Mouse (Mus musculus): ENCODE data around the gene Frmd5. TPM values are rescaled to one million over a fixed set of nuclear protein-coding genes. Genes with fewer than 3 reads are reported as not detected.

The Frmd5 gene
- polyA plus RNA-seq, 1 experiment from 2014 or later = 0.42 TPM

DNA sequence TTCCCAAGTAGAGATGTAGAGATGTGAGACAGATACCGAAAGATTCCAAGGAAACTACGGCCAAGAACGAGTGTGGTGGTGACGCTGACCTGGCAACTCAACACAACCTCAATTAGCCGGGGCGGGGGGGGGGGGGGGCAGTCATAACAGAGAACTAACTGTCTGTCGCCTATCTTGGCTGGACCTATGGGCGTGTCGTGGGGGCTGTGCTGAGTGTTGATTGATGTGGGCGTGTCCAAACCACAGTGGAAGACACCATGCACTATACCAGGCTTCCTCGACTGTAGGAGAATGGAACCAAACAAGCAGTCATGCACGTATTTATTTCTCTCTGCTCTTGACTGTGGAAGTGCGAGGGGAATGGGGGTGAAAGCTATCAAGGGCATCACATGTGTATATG is 19.1 kb downstream of the Frmd5 start:
- Histone ChIP-seq H3K9me3 (replicated peaks; ENCODE audit: low read length) (no peaks in the 10 kb centered on the region), H3K27ac (no peak overlapping the region), H3K4me1 (replicated peaks; ENCODE audit: insufficient read depth, low read length) (no peaks in the 10 kb centered on the region), H3K4me2 (ENCODE audit: low read length) (no peak overlapping the region), H3K27me3 (ENCODE audit: insufficient read depth, low read length) (no peaks in the 10 kb centered on the region), H3K9ac (ENCODE audit: low read depth, low read length) (no peak overlapping the region), H3K36me3 (ENCODE audit: insufficient read depth, low read length) (no peaks in the 10 kb centered on the region), H3K4me3 (replicated peaks; ENCODE audit: low read depth, low read length) (no peak overlapping the region)
- ATAC-seq (replicated peaks; ENCODE audit: low FRiP score, low read depth) (no peak), DNase-seq (ENCODE audit: low spot score) (peak; percentile 8)
- no peak for TF ChIP-seq CTCF (IDR thresholded peaks at IDR 0.05; ENCODE audit: low read depth)
- WGBS = 53% methylated on average over 13 of the region's 13 CpGs

DNA sequence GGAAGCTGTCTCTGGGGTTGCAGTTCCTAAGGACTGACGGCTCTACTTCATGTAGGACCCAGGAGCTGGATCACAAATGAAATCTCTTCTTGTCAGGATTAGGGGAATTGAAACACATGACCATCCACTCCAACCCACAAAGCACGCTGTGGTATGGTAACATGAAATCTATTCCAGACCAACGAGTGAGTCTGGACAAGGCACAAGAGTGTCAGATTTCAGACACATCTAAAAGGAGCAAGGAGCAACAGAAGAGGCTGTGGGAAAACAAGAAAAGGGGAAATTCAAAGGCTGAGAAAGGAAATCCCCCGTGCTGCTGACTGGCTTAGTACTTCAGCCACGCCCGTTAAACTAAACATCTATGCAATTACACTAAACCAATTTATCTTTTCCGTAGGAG is 19.6 kb downstream of the Frmd5 start:
- ATAC-seq (replicated peaks; ENCODE audit: low FRiP score, low read depth) = no peak
- no peak overlapping the region for H3K27ac ChIP-seq
- DNase-seq (ENCODE audit: low spot score) = peak; percentile 13

DNA sequence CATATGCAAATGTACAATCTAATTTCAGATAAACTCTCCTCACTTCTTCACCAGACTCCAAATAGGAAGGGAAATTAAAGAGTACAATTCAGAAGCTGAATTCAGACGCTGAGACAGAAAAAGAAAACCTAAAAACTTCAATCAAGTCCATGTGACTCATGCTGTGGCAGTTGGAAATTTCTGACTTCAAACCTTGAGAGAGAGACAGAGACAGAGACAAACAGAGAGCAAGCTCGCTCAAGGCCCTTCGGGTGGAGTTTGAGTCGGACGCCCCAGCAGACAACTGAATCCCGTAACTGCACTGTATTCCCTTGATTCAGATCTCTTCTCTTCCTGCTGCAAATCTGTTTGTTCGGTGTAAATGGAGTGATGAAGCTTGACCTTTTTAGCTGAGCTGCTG is 30.7 kb downstream of the Frmd5 start:
- no peak overlapping the region for H3K9ac ChIP-seq (ENCODE audit: low read depth, low read length)
- H3K4me1 ChIP-seq (replicated peaks; ENCODE audit: insufficient read depth, low read length) = no peaks in the 10 kb centered on the region
- H3K36me3 ChIP-seq (ENCODE audit: insufficient read depth, low read length) = no peaks in the 10 kb centered on the region
- no peak for ATAC-seq (replicated peaks; ENCODE audit: low FRiP score, low read depth)
- TF ChIP-seq CTCF (IDR thresholded peaks at IDR 0.05; ENCODE audit: low read depth) = no peak
- H3K27ac ChIP-seq = no peak overlapping the region
- no peaks in the 10 kb centered on the region for H3K27me3 ChIP-seq (ENCODE audit: insufficient read depth, low read length)
- no peaks in the 10 kb centered on the region for H3K9me3 ChIP-seq (replicated peaks; ENCODE audit: low read length)
- 75% methylated on average over 7 of the region's 7 CpGs for WGBS
- H3K4me2 ChIP-seq (ENCODE audit: low read length) = no peak overlapping the region
- DNase-seq (ENCODE audit: low spot score) = no peak
- no peak overlapping the region for H3K4me3 ChIP-seq (replicated peaks; ENCODE audit: low read depth, low read length)

More for the DNA sequence above, 19.6 kb downstream of the Frmd5 start:
- H3K4me1 ChIP-seq (replicated peaks; ENCODE audit: insufficient read depth, low read length) = no peaks in the 10 kb centered on the region
- H3K9ac ChIP-seq (ENCODE audit: low read depth, low read length) = no peak overlapping the region
- H3K4me2 ChIP-seq (ENCODE audit: low read length) = no peak overlapping the region
- H3K36me3 ChIP-seq (ENCODE audit: insufficient read depth, low read length) = no peaks in the 10 kb centered on the region
- no peaks in the 10 kb centered on the region for H3K9me3 ChIP-seq (replicated peaks; ENCODE audit: low read length)
- no peak for TF ChIP-seq CTCF (IDR thresholded peaks at IDR 0.05; ENCODE audit: low read depth)
- 19% methylated on average over 7 of the region's 7 CpGs for WGBS
- no peaks in the 10 kb centered on the region for H3K27me3 ChIP-seq (ENCODE audit: insufficient read depth, low read length)
- H3K4me3 ChIP-seq (replicated peaks; ENCODE audit: low read depth, low read length) = no peak overlapping the region

DNA sequence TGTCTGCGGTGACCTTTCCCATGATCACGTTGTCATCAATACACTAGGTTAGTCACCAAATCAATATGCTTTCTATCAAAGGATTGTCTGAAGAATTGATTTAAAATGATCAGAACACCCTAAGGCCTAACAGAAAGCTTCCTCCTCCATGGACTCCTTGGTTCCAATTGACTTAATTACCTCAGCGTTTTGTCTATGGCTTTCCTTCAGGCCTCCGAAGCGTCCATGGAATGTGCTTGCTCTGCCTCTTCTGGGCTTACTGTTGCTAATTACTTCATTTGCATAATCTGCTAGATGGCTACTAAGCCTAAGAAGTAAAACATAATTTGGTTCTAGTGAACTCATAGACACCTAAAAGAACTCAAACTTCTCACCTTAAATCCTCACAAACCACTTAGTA is 42.0 kb downstream of the Frmd5 start:
- Histone ChIP-seq H3K27ac (no peak overlapping the region), H3K4me3 (replicated peaks; ENCODE audit: low read depth, low read length) (no peak overlapping the region), H3K9ac (ENCODE audit: low read depth, low read length) (no peak overlapping the region), H3K4me2 (ENCODE audit: low read length) (no peak overlapping the region), H3K9me3 (replicated peaks; ENCODE audit: low read length) (no peaks in the 10 kb centered on the region), H3K4me1 (replicated peaks; ENCODE audit: insufficient read depth, low read length) (no peaks in the 10 kb centered on the region), H3K36me3 (ENCODE audit: insufficient read depth, low read length) (no peaks in the 10 kb centered on the region), H3K27me3 (ENCODE audit: insufficient read depth, low read length) (no peaks in the 10 kb centered on the region)
- DNase-seq (ENCODE audit: low spot score) = no peak
- no peak for ATAC-seq (replicated peaks; ENCODE audit: low FRiP score, low read depth)
- WGBS = 79% methylated on average over 5 of the region's 5 CpGs
- TF ChIP-seq CTCF (IDR thresholded peaks at IDR 0.05; ENCODE audit: low read depth) = no peak

DNA sequence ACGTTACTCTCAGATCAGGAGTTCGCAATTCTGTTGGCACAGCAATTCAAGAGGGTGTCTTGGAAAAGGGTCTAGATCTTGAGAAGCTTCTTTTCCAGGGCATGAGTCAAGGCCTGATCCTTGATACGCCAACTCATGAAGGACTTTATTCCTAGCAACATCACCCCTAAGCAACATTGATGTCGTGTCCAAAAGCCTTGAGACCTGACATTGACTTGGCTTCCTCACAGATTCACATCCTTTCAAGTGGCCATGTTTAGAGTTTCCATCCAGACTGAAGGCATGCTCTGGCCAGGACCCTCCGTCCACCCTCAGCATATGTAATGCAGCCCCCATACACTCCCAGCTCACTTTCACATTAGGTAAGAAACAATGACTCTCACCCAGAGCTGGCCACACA is 45.0 kb downstream of the Frmd5 start:
- Histone ChIP-seq H3K36me3 (ENCODE audit: insufficient read depth, low read length) (no peaks in the 10 kb centered on the region), H3K4me2 (ENCODE audit: low read length) (no peak overlapping the region), H3K4me3 (replicated peaks; ENCODE audit: low read depth, low read length) (no peak overlapping the region), H3K4me1 (replicated peaks; ENCODE audit: insufficient read depth, low read length) (no peaks in the 10 kb centered on the region), H3K27me3 (ENCODE audit: insufficient read depth, low read length) (no peaks in the 10 kb centered on the region), H3K9me3 (replicated peaks; ENCODE audit: low read length) (no peaks in the 10 kb centered on the region), H3K9ac (ENCODE audit: low read depth, low read length) (no peak overlapping the region), H3K27ac (no peak overlapping the region)
- ATAC-seq (replicated peaks; ENCODE audit: low FRiP score, low read depth) = no peak
- no peak for TF ChIP-seq CTCF (IDR thresholded peaks at IDR 0.05; ENCODE audit: low read depth)
- DNase-seq (ENCODE audit: low spot score) = no peak
- 92% methylated on average over 5 of the region's 5 CpGs for WGBS

DNA sequence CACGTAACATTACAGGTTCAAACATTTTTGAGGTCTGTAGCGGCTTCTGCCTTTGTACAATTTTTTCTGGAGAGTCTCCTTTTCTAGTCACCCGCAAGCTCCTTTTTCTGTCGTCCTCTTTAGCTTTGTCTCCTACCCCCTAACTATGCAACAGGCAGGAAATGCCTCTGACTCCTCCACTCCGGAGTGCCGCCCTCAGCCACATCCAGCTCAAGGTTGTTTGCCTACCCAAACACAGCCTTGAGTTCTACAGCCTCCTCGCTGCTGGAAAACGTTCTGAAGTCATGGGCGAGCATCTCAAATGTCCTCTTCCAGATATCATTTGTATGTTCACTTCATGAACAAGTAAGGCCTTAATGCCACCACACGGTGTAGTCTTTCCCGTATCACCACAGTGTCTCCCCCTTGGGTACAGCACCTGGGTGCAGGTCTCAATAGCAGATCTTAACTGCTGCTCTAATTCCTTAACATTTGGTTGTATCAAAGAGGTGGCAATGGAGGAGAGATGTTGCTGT is 45.5 kb downstream of the Frmd5 start:
- no peak for TF ChIP-seq CTCF (IDR thresholded peaks at IDR 0.05; ENCODE audit: low read depth)
- ATAC-seq (replicated peaks; ENCODE audit: low FRiP score, low read depth) = no peak
- Histone ChIP-seq H3K27me3 (ENCODE audit: insufficient read depth, low read length) (no peaks in the 10 kb centered on the region), H3K27ac (no peak overlapping the region), H3K4me3 (replicated peaks; ENCODE audit: low read depth, low read length) (no peak overlapping the region), H3K36me3 (ENCODE audit: insufficient read depth, low read length) (no peaks in the 10 kb centered on the region), H3K9me3 (replicated peaks; ENCODE audit: low read length) (no peaks in the 10 kb centered on the region), H3K4me2 (ENCODE audit: low read length) (no peak overlapping the region), H3K4me1 (replicated peaks; ENCODE audit: insufficient read depth, low read length) (no peaks in the 10 kb centered on the region), H3K9ac (ENCODE audit: low read depth, low read length) (no peak overlapping the region)
- no peak for DNase-seq (ENCODE audit: low spot score)
- WGBS = 77% methylated on average over 11 of the region's 11 CpGs

DNA sequence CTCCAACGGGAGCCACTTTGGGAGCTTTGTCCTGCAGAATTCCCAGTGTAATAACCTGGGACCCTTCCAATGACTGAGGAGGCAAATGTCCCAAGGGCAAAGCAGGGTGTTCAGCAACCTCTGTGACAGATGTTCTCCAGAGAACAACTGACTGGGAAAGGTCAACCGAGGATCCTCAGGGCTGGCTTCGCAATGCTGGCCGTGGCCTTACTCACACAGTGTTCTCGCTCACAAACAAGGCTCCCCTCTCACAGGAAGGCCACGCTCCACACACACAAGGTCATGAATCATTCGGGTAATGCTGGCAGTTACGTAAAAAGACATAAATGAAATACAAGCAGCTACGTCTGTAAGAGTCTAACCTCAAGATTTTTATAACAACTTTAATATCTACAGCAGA is 46.2 kb downstream of the Frmd5 start:
- H3K9ac ChIP-seq (ENCODE audit: low read depth, low read length) = no peak overlapping the region
- TF ChIP-seq CTCF (IDR thresholded peaks at IDR 0.05; ENCODE audit: low read depth) = no peak
- WGBS = 72% methylated on average over 9 of the region's 9 CpGs
- H3K4me2 ChIP-seq (ENCODE audit: low read length) = no peak overlapping the region
- ATAC-seq (replicated peaks; ENCODE audit: low FRiP score, low read depth) = no peak
- H3K4me3 ChIP-seq (replicated peaks; ENCODE audit: low read depth, low read length) = no peak overlapping the region
- H3K36me3 ChIP-seq (ENCODE audit: insufficient read depth, low read length) = no peaks in the 10 kb centered on the region
- H3K27me3 ChIP-seq (ENCODE audit: insufficient read depth, low read length) = no peaks in the 10 kb centered on the region
- DNase-seq (ENCODE audit: low spot score) = no peak
- H3K4me1 ChIP-seq (replicated peaks; ENCODE audit: insufficient read depth, low read length) = no peaks in the 10 kb centered on the region
- no peaks in the 10 kb centered on the region for H3K9me3 ChIP-seq (replicated peaks; ENCODE audit: low read length)
- no peak overlapping the region for H3K27ac ChIP-seq

All from kidney, postnatal 0 days (tissue).